Mouse (Mus musculus): Measurements from ENCODE around the gene Pglyrp2. TPM values are rescaled to one million over a fixed set of nuclear protein-coding genes. Genes with fewer than 3 reads are reported as not detected.
A peak's percentile ranks its signal among the peaks of the same experiment; 100 is the strongest.

The Pglyrp2 gene
- total RNA-seq (2021), result not detected
- long read RNA-seq, experiment 1, result 0 reads
- long read RNA-seq, experiment 2, result 0 reads

- no peak for DNase-seq (ENCODE audit: low spot score)
Measured at GRCm38 (mm10) chr17:32424034-32424433, at the start of gene Pglyrp2. Pglyrp2 (minus strand) TSS chr17:32424167.

GRCm38 (mm10) chr17:32472176-32472575 lies 48.2 kb upstream of the Pglyrp2 start:
- DNase-seq (ENCODE audit: low spot score), result no peak

- DNase-seq (ENCODE audit: low spot score), result no peak
Measured at GRCm38 (mm10) chr17:32470795-32471194, 46.8 kb upstream of the Pglyrp2 start.

GRCm38 (mm10) chr17:32468494-32468893 lies 44.5 kb upstream of the Pglyrp2 start:
- DNase-seq (ENCODE audit: low spot score), result no peak

GRCm38 (mm10) chr17:32454997-32455396 lies 31.0 kb upstream of the Pglyrp2 start:
- DNase-seq (ENCODE audit: low spot score), result no peak

- DNase-seq (ENCODE audit: low spot score), result no peak
Measured at GRCm38 (mm10) chr17:32454188-32454587, 30.2 kb upstream of the Pglyrp2 start.

- peak; percentile 9 for DNase-seq (ENCODE audit: low spot score)
Measured at GRCm38 (mm10) chr17:32452482-32452881, 28.5 kb upstream of the Pglyrp2 start, which contains the start of gene Cyp4f39. Cyp4f39 (plus strand) TSS chr17:32452723.

- no peak for DNase-seq (ENCODE audit: low spot score)
Measured at GRCm38 (mm10) chr17:32450844-32451537, 27.0 kb upstream of the Pglyrp2 start.

GRCm38 (mm10) chr17:32449042-32449441 lies 25.1 kb upstream of the Pglyrp2 start:
- DNase-seq (ENCODE audit: low spot score), result no peak

- DNase-seq (ENCODE audit: low spot score), result no peak
Measured at GRCm38 (mm10) chr17:32447195-32447594, 23.2 kb upstream of the Pglyrp2 start.

- peak; percentile 38 for DNase-seq (ENCODE audit: low spot score)
Measured at GRCm38 (mm10) chr17:32445016-32445415, 21.0 kb upstream of the Pglyrp2 start.

- no peak for DNase-seq (ENCODE audit: low spot score)
Measured at GRCm38 (mm10) chr17:32443245-32443644, 19.3 kb upstream of the Pglyrp2 start.

GRCm38 (mm10) chr17:32437106-32437505 lies 13.1 kb upstream of the Pglyrp2 start:
- no peak for DNase-seq (ENCODE audit: low spot score)

GRCm38 (mm10) chr17:32435151-32435550 lies 11.2 kb upstream of the Pglyrp2 start:
- no peak for DNase-seq (ENCODE audit: low spot score)

- DNase-seq (ENCODE audit: low spot score), result no peak
Measured at GRCm38 (mm10) chr17:32434324-32434723, 10.4 kb upstream of the Pglyrp2 start.

- no peak for DNase-seq (ENCODE audit: low spot score)
Measured at GRCm38 (mm10) chr17:32431972-32432371, 8.0 kb upstream of the Pglyrp2 start.

GRCm38 (mm10) chr17:32426610-32427009 lies 2.6 kb upstream of the Pglyrp2 start:
- DNase-seq (ENCODE audit: low spot score), result no peak

- no peak for DNase-seq (ENCODE audit: low spot score)
Measured at GRCm38 (mm10) chr17:32420781-32421180, 3.2 kb downstream of the Pglyrp2 start.

GRCm38 (mm10) chr17:32419989-32420388 lies 4.0 kb downstream of the Pglyrp2 start:
- no peak for DNase-seq (ENCODE audit: low spot score)

GRCm38 (mm10) chr17:32416771-32417170 lies 7.2 kb downstream of the Pglyrp2 start:
- DNase-seq (ENCODE audit: low spot score), result no peak

- no peak for DNase-seq (ENCODE audit: low spot score)
Measured at GRCm38 (mm10) chr17:32415417-32416020, 8.4 kb downstream of the Pglyrp2 start.

- no peak for DNase-seq (ENCODE audit: low spot score)
Measured at GRCm38 (mm10) chr17:32411898-32412297, 12.1 kb downstream of the Pglyrp2 start.

GRCm38 (mm10) chr17:32403417-32403816 lies 20.6 kb downstream of the Pglyrp2 start, which contains the start of gene Rasal3:
Rasal3 (minus strand) TSS chr17:32403583.
- no peak for DNase-seq (ENCODE audit: low spot score)

All from gastrocnemius, adult 18-20 months (tissue).